Comparison of ENCODE assay signal across 26 mouse cellular contexts in genomic region chr6:67181459-67181858, GRCm38 (mm10). TPM values are rescaled to one million over a fixed set of nuclear protein-coding genes. Genes with fewer than 3 reads are reported as not detected.
DNase-seq lines count a peak whose midpoint lies in the region; ATAC-seq and TF ChIP-seq lines count a peak whose summit lies in the region.
"Had no signal": no experiment of that assay in that cellular context is flagged by ENCODE, and none has a peak within 500 bp of the region (broad histone marks: within the 10 kb centered on the region; RNA-seq: fewer than 3 reads in every experiment).

No protein-coding gene starts in this region.

- H3K4me3 ChIP-seq in liver, embryonic 16.5 days (ENCODE audit: low read depth, low read length) = no peak overlapping the region
- H3K4me3 ChIP-seq in liver, embryonic 12.5 days = no peak overlapping the region
- no peak overlapping the region for H3K4me3 ChIP-seq in stomach, postnatal 0 days (ENCODE audit: low read depth, low read length)
- H3K4me3 ChIP-seq: forebrain, embryonic 10.5 days; forebrain, embryonic 13.5 days had no signal

- TF ChIP-seq EP300 in stomach, postnatal 0 days (optimal IDR thresholded peaks at IDR 0.05) = no peak

- H3K4me1 ChIP-seq in liver, embryonic 16.5 days (ENCODE audit: control insufficient read depth, low read depth, low read length) = peaks cover 19% of the 10 kb centered on the region
- H3K4me1 ChIP-seq in liver, embryonic 12.5 days = peaks cover 42% of the 10 kb centered on the region
- no peaks in the 10 kb centered on the region for H3K4me1 ChIP-seq in stomach, postnatal 0 days (replicated peaks; ENCODE audit: control insufficient read depth, insufficient read depth)
- H3K4me1 ChIP-seq: forebrain, embryonic 10.5 days; forebrain, embryonic 13.5 days had no signal

- no peak for ATAC-seq in liver, embryonic 16.5 days (ENCODE audit: low read depth)
- no peak for ATAC-seq in liver, embryonic 12.5 days
- peak; percentile 45 for ATAC-seq in common myeloid progenitor, adult 5-6 weeks (replicated peaks; ENCODE audit: low read depth, poor library complexity, severe bottlenecking)
- ATAC-seq in megakaryocyte, adult 5-6 weeks (ENCODE audit: poor library complexity, severe bottlenecking) = peak; percentile 70
- ATAC-seq in stomach, postnatal 0 days (ENCODE audit: low FRiP score, low TSS enrichment) = no peak
- ATAC-seq: forebrain, embryonic 13.5 days; forebrain, embryonic 16.5 days; hindbrain, postnatal 0 days; Patski had no signal

- H3K4me2 ChIP-seq in liver, embryonic 16.5 days (ENCODE audit: low read depth, low read length) = no peak overlapping the region
- H3K4me2 ChIP-seq in liver, embryonic 12.5 days = no peak overlapping the region
- no peak overlapping the region for H3K4me2 ChIP-seq in stomach, postnatal 0 days (replicated peaks; ENCODE audit: low read depth)
- H3K4me2 ChIP-seq: forebrain, embryonic 13.5 days; heart, embryonic 11.5 days; hindbrain, embryonic 14.5 days had no signal

- H3K27me3 ChIP-seq in liver, embryonic 16.5 days (ENCODE audit: control insufficient read depth, insufficient read depth, low read depth, low read length) = no peaks in the 10 kb centered on the region
- H3K27me3 ChIP-seq in liver, embryonic 12.5 days (replicated peaks) = no peaks in the 10 kb centered on the region
- no peaks in the 10 kb centered on the region for H3K27me3 ChIP-seq in stomach, postnatal 0 days (ENCODE audit: control insufficient read depth, insufficient read depth, low read length)
- H3K27me3 ChIP-seq: forebrain, embryonic 13.5 days; Patski had no signal

- no peak overlapping the region for H3K9ac ChIP-seq in liver, embryonic 16.5 days (ENCODE audit: low read depth, low read length)
- no peak overlapping the region for H3K9ac ChIP-seq in liver, embryonic 12.5 days
- no peak overlapping the region for H3K9ac ChIP-seq in stomach, postnatal 0 days (ENCODE audit: low read length)
- H3K9ac ChIP-seq: forebrain, embryonic 13.5 days; hindbrain, embryonic 14.5 days had no signal

- TF ChIP-seq CTCF in stomach, postnatal 0 days (IDR thresholded peaks at IDR 0.05; ENCODE audit: low read depth) = no peak

- DNase-seq in stomach, postnatal 0 days (ENCODE audit: low spot score) = peak; percentile 7
- DNase-seq in kidney, postnatal 36 days = no peak
- no peak for DNase-seq in heart, postnatal 10 days
- DNase-seq in left cerebral cortex, postnatal 25 days (ENCODE audit: low spot score in 2 of 2) = no peak
- DNase-seq: adrenal gland, postnatal 10 days; adrenal gland, postnatal 36 days; cerebellum, adult 11 months; cerebellum, adult 2 months; cerebellum, adult 9-11 months; cerebellum, postnatal 25 days; embryo, embryonic 11 days; gastrocnemius, postnatal 10 days; gastrocnemius, postnatal 36 days; heart, adult 11 months; heart, postnatal 36 days had no signal

- H3K27ac ChIP-seq in liver, embryonic 16.5 days (ENCODE audit: low read length) = peak overlapping the region; percentile 3; the same call in 1 of the 2 replicates
- no peak overlapping the region; the same call in 1 of the 2 replicates for H3K27ac ChIP-seq in liver, embryonic 12.5 days
- no peak overlapping the region for H3K27ac ChIP-seq in stomach, postnatal 0 days (replicated peaks)
- H3K27ac ChIP-seq: forebrain, embryonic 10.5 days; forebrain, embryonic 13.5 days; hindbrain, embryonic 14.5 days; hindbrain, postnatal 0 days had no signal

- H3K9me3 ChIP-seq in liver, embryonic 16.5 days (replicated peaks; ENCODE audit: control insufficient read depth, low read length) = no peaks in the 10 kb centered on the region
- H3K9me3 ChIP-seq in liver, embryonic 12.5 days (replicated peaks) = no peaks in the 10 kb centered on the region
- no peaks in the 10 kb centered on the region for H3K9me3 ChIP-seq in stomach, postnatal 0 days (ENCODE audit: control insufficient read depth, low read length)
- H3K9me3 ChIP-seq: forebrain, embryonic 10.5 days; forebrain, embryonic 13.5 days had no signal

- WGBS in liver, embryonic 16.5 days (ENCODE audit: insufficient replicate concordance) = 58% methylated on average over 4 of the region's 4 CpGs
- 49% methylated on average over 4 of the region's 4 CpGs for WGBS in liver, embryonic 12.5 days (ENCODE audit: insufficient replicate concordance)
- WGBS in stomach, postnatal 0 days = 80% methylated on average over 4 of the region's 4 CpGs

- no peaks in the 10 kb centered on the region for H3K36me3 ChIP-seq in liver, embryonic 16.5 days (ENCODE audit: control insufficient read depth, insufficient read depth)
- H3K36me3 ChIP-seq in liver, embryonic 12.5 days = no peaks in the 10 kb centered on the region
- H3K36me3 ChIP-seq in stomach, postnatal 0 days (ENCODE audit: control insufficient read depth, insufficient read depth, low read length) = no peaks in the 10 kb centered on the region
- H3K36me3 ChIP-seq: forebrain, embryonic 10.5 days had no signal

- intact Hi-C loops in heart, postnatal 10 days (cut with DNase I) = no loop called here
- intact Hi-C loops in left cerebral cortex, postnatal 25 days (cut with DNase I) = no loop called here

RNA-seq across cellular contexts. Expression of gene Serbp1, which starts 56.5 kb away (rescaled TPM):
- polyA plus RNA-seq in liver, embryonic 16.5 days (2015; fragmentation: Nextera tagmentation; extraction: Ambion mirVana) = 183 and 192 TPM in 2 replicates
- 513 and 532 TPM in 2 replicates for polyA plus RNA-seq in liver, embryonic 12.5 days (2016; fragmentation: Nextera tagmentation; extraction: Ambion mirVana)
- 2,714 and 3,049 TPM in 2 replicates for total RNA-seq in common myeloid progenitor, adult 5-6 weeks (2017)
- total RNA-seq in megakaryocyte, adult 5-6 weeks (2015) = 412 and 434 TPM in 2 replicates
- total RNA-seq in megakaryocyte, adult 5-6 weeks (2017) = 996 and 1,021 TPM in 2 replicates
- polyA plus RNA-seq in stomach, postnatal 0 days (2015; fragmentation: Nextera tagmentation; extraction: Ambion mirVana) = 281 and 284 TPM in 2 replicates
- total RNA-seq in heart, postnatal 10 days (2021) = 100 to 1,000 TPM; 247 to 271 TPM
- 100 to 1,000 TPM; 189 to 207 TPM for total RNA-seq in left cerebral cortex, postnatal 25 days (2021)

Comparison
In these comparisons a context has a peak if more than half of its experiments do, and no peak if none do; other contexts are left out.
1. ATAC-seq: peak in common myeloid progenitor, adult 5-6 weeks (single experiment) and megakaryocyte, adult 5-6 weeks (single experiment); none in liver, embryonic 16.5 days (single experiment), liver, embryonic 12.5 days (single experiment) and stomach, postnatal 0 days (single experiment).